Mouse (Mus musculus): Measurements from ENCODE around the gene Cacng4. TPM values are rescaled to one million over a fixed set of nuclear protein-coding genes. Genes with fewer than 3 reads are reported as not detected.

The Cacng4 gene
- 1 to 10 TPM; 4.5 TPM for total RNA-seq (2021)
- long read RNA-seq, experiment 1, transcript Cacng4-201 (4 exons, 3,500 nt) = major isoform, 7 of 9 reads
- long read RNA-seq, experiment 1, partial matches to known transcripts = 0 of 9 reads
- long read RNA-seq, experiment 1, other reads (novel, unspliced or antisense) = 2 of 9 reads
- long read RNA-seq, experiment 2, partial matches to known transcripts = 0 of 1 reads
- long read RNA-seq, experiment 2, other reads (novel, unspliced or antisense) = 0 of 1 reads

GRCm38 (mm10) chr11:107794547-107795269 lies at the start of gene Cacng4:
Gene Cacng4, minus strand, starts transcription at chr11:107794557.
- peak; percentile 47 for DNase-seq

- DNase-seq = no peak
These were observed 39.1 kb upstream of the Cacng4 start for GRCm38 (mm10) chr11:107833351-107834040.

- DNase-seq = peak; percentile 38
These were observed 22.8 kb upstream of the Cacng4 start for GRCm38 (mm10) chr11:107817196-107817595.

DNA sequence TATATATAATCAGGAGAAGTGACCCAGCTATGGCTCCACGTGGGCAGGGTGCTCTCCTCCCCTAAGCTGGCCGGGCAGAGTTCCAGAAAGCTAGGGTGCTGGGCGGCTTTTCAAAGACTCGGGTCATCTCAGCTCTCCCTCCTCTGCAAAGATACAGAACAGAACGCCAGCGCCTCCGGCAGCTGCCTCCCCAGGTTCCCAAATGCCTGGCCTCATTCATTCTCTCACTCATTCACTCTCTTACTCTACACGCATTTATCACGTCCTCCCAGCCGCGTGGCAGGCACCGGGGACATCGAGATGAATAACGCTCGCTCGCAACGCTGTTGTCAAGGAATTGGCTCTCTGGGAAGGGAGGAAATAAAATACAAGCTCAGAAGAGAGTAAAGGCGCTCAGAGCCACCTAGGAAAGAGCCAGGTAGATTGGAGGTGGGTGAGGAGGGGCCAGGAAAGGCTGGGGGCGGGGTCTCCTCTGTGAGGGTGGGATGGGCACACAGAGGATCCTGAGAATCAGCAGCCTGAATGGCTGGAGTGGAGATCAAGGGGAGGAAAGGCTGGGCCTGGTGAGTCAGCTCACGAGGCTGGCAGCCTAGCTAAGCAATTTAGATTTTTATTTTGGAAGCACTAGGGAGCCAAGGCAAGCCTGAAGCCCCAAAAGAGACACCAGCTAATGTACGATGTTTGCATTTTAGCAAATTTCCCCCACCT lies 18.7 kb upstream of the Cacng4 start:
- peak; percentile 69 for DNase-seq

GRCm38 (mm10) chr11:107812429-107812828 lies 18.1 kb upstream of the Cacng4 start:
- DNase-seq = no peak

DNA sequence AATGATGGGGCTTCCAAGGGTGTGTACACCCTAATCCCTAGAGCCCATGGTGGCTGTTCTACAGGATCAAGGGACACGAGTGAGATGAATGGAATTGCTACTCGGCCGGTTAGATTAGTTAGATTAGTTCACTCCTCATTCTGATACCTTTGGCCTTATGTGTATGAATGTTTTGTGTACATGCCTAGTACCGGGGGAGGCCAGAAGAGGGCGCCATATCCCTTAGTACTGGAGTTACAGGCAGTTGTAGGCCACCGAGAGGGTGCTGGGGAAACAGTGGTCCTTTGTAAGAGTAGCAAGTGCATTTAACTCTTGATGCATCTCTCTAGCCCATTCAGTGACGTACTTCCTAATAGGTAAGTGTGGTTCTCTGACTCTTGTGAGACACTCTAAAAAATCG lies 14.2 kb upstream of the Cacng4 start:
- DNase-seq = peak; percentile 23

GRCm38 (mm10) chr11:107806058-107806457 lies 11.7 kb upstream of the Cacng4 start:
- DNase-seq = no peak

DNA sequence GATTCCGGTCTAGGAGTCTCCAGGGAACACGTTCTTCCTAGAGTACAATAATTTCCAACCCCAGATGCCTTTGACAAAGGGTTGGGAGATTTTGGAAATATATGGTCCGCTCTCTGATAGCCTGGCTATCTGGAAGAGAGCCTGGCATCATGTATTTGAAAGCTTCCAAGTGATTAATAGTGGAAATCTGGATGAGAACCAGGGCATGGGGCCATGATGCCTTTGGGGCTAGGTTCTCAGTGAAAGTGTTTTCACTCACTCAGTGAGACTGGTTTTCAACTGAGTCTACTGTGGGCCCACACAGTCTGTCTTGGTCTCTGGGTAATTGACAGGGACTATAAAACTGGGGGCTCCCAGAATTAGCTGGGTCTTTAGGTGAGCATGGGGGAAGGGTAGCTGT lies 7.6 kb upstream of the Cacng4 start:
- DNase-seq = peak; percentile 40

DNA sequence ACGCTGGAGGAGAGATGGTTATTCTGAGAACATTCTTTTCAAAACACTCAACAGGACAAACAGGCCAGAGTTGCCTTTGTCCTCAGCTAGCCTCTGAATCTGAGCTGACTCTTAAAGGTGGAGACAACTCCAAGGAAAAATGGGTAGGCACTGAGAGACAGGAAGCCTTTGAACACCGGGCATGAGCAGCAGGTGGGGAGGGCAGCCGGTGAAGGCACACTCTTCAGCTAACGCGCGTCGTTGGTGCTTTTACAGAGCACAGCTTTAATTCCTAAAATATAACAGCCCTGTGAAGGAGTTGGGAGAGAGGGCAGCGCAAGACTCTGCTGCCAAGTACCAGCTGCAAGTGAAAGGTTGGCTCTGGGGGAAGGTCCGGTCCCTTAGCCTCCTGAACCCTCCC lies 5.0 kb upstream of the Cacng4 start:
- no peak for DNase-seq

DNA sequence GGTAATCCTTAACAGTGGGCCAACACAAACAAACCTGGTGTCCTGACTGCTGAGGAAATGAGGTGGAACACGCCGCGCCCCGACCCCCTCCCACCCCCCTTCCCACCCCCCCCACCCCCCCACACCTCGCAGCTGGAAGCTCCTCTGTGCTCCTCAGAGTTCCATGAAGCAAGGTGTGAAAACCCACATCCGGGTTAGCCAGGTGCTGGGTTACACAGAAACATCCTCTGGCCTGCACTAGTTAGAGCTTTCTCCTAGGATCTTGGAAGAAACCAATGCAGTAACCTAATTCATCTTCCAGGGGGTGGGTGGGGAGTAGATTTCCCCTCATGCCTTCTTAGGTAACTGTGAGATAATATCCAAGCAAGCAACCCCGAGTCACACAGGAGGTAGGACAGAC lies 2.0 kb upstream of the Cacng4 start:
- no peak for DNase-seq

DNA sequence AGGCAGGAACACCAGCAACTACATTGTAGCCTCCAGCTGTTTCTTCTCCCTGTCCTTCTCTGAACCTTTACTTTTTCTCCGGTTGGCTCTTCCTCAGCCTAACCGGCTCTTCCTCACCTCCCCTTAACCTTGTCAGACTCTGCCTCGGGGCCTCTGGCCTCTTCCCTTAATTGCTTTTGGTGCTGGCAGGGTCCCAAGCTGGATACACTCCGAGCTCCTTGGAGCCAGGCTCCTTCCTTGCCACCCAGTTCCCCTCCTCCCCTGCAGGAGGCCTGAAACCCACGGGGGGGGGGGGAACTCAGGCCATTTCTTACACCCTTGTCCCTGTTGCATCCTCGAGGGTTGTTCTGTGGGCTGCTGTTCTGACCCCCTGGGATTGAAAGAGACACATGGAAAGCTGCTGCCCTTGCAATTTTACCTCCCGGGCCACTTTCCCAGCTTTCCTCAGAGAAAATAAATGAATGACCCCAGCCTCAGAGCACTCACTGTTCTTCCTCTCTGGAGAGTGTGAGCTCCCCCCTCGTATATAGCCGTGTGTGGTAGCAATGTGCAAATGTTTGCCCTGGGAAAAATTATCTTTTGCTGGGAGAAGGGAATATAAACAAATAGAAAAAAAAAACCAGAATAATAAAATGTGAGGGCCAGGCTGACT lies 1.2 kb upstream of the Cacng4 start:
- peak; percentile 64 for DNase-seq

- peak; percentile 38 for DNase-seq
These were observed 259 bp downstream of the Cacng4 start for GRCm38 (mm10) chr11:107794103-107794493.

DNA sequence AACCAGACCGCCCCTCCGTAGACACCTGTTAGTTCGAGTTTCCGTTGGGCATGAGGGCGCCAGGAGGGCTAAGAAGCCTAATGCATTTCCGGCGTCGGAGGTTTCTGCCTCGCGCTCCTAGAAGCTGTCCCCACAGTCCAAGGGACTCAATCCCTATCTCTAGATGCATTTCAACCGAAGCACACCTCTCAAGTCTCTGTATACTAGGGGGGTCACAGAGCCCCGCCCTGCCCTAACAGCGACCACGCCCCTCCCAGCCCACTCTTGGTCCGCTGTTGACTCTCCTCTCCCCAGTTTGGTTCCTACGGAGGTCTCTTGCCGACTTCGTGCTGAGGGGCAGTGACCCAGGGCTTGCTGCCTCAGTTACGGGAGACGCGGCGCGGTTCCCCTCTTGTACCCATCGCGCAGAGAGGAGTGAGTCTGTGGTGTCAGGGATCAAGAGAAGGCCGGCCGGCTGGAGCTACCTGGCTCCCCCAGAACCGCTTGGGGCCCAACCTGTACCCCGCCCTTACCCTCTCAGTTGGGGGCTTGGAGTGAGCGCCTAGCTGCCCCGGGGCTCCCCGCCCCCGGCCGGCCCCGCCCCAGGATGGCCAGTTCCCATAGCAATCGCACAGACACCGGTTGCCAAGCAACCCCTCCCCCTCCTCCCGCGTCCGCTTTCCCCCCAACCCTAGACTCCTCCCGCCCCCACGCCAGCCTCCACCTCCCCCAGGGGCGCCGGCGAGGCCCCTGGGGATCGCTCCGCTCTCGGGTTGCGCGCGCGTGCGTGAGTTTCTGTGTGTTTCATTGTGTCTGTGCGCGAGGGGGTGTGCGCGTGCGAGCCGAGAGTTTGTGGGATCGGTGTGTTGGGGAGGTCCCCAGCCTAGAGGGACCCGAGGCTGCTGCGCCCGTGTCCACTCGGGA lies 906 bp downstream of the Cacng4 start:
- peak; percentile 10 for DNase-seq

- DNase-seq = no peak
These were observed 2.2 kb downstream of the Cacng4 start for GRCm38 (mm10) chr11:107792136-107792535.

- DNase-seq = no peak
These were observed 8.6 kb downstream of the Cacng4 start for GRCm38 (mm10) chr11:107785761-107786160.

GRCm38 (mm10) chr11:107785288-107785687 lies 9.1 kb downstream of the Cacng4 start:
- DNase-seq = no peak

DNA sequence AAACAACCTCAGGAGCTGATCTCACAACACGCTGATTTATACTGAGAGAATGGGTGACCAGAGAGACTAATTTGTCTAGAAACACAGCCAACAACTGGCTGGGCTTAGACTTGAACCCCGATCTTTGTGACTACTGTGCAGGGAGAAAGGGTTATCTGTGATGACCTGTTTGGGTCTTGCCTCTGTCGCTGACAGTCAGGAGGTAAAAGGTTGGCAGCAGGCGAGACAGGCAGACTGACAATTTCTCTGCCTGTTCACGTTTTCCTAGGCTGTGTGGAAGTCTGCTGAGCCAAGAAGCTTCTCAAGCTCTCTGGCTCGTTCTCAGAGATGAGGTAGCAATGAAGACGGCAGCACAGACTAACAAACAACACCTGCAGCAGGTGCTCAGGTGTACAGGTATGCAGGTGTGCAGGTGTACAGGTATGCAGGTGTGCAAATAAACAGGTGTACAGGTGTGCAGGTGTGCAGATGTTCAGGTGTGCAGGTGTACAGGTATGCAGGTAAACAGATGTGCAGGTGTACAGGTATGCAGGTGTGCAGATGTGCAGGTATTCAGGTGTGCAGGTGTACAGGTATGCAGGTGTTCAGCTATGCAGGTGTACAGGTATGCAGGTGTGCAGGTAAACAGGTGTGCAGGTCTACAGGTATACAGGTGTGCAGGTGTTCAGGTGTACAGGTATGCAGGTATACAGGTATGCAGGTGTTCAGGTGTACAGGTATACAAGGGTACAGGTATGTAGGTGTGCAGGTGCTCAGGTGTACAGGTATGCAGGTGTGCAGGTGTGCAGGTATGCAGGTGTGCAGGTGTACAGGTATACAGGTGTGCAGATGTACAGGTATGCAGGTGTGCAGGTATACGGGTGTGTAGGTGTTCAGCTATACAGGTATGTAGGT lies 10.2 kb downstream of the Cacng4 start:
- DNase-seq = no peak

DNA sequence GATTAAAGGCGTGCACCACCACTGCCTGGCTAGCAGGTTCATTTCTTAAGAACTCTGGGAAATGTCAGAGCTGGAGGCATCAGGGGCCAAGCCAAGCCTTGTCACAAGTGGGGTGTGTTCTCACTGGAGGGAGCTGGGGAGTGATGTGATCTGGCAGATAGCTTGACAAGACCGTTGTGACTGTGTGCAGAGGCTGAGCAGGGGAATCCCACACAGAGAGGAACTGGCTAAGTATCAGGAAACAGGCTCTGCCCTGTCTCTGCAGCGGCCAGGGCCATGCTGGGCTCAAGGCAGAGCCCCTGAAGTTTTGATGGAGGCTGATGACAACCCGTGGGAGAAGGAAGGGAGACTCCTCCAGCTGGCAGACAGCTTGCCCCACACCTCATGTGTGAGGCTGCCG lies 11.8 kb downstream of the Cacng4 start:
- DNase-seq = no peak

DNA sequence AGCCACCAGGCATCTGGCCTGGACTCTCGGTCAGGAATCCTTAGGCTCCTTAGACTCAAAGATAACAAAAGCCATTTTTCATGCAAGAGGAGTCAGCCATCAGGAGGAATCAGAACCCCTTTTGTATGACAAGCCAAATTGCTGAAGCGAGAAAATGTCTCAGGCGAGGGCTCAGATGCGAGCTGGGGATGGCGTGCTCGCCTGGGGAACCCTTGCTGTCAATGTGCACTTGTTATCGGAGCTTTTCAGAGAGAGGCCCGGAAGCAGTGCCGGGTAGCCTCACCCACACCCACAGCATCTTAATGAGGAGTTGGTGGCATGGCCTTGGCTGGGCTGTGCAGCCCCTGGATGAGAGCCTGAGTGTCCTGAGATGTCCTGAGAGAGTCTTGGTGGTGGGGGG lies 15.5 kb downstream of the Cacng4 start:
- DNase-seq = no peak

GRCm38 (mm10) chr11:107777487-107777886 lies 16.9 kb downstream of the Cacng4 start:
- DNase-seq = no peak
